Mouse (Mus musculus) monocyte, adult 2 months (primary cell): ENCODE measurements at regions not wholly inside any gene's neighbourhood (a gene's known extent, or its start where the extent isn't known, plus 50 kb on each side); places are given as distances from the start of the nearest gene placed in this dataset.
A peak's percentile ranks its signal among the peaks of the same experiment; 100 is the strongest.

ENCODE experiments used
- DNase-seq, 2 experiments: peaks; one replicate each; pipeline ENCODE4 v3.0.0; 2022; ENCODE audit warnings: low spot score in 2 of 2, low read depth in 1 of 2

DNA sequence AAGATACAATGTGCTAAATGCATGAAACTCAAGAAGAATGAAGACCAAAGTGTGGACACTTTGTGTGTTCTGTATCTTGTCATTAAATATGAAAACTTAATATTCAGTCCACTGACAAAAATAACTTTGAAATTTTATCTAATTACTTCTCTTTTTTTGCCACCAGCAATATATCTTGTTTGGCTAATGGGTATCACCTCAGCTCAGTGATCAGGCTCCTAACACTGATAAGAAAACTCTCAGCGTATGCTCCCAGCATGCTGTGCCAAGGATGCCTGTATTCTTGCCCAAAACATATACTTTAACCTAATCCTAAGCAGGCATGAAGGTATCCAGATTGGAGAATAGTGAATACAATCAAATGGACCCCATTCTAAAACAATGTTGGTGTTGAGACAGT, 53.3 kb upstream of the Ptpn12 start:
- DNase-seq: no peak

DNA sequence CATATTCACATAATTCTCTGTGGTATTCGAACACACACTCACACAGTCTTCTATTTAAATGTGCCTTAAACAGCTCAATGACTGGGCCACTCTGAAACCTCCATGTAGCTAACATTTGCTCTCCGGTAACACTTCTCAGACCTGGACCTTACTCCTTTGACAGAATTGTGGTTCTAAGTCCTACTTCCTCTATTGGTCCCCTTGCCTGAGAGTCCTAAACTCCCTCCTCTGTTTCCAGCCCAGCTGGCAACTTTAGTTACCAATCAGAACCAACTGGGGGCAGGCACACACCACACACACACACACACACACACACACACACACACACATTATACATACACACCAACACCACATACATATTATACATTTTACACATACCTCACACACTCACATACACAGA, 57.7 kb upstream of the Ptpn12 start:
- DNase-seq: no peak

DNA sequence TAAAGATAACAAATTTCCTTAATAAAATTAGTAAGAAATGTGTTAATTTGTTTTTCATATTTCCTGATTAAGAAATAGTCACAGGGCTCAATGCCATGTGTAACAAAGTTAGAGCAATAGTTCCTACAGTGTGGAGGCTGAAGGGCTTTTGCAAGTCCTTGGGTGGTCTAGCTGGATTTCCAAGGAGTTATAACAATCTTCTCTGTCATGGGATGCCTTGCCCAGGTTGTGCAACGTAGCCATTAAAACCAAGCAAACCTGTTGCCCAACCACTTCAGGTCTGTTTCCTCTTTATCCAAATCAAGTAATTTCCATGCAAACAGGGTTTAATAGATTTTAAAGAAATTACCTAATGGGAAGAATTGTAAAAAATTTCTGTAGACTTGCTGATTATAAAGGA, 59.8 kb upstream of the Ptpn12 start:
- no peak for DNase-seq

DNA sequence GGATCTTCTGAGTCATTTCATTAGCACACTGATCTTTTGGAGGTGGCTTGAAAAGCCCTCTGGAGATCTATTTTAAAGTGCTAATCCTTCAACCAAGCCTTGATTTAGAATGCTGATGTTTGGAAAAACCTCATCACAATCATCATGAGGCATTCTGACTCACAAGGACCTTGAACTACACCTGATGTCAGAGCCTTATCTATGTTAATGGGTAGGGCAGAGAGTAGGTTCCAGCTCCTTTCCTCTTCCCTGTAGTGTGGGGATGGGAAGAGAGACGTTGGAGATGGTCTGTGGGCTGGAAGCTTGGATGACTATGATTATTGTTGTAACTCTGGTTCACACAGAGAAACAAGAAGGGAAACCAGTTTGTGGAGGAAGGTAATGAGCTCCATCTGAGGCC, 63.0 kb upstream of the Gsap start:
- no peak for DNase-seq

- no peak for DNase-seq
These were observed 61.0 kb upstream of the Gsap start for GRCm38 (mm10) chr5:21125085-21125484.

GRCm38 (mm10) chr5:21131173-21131572, 54.9 kb upstream of the Gsap start:
- DNase-seq: peak; percentile 62 to 72

GRCm38 (mm10) chr5:21131943-21132342, 54.1 kb upstream of the Gsap start:
- peak; percentile 31 to 47 for DNase-seq

DNA sequence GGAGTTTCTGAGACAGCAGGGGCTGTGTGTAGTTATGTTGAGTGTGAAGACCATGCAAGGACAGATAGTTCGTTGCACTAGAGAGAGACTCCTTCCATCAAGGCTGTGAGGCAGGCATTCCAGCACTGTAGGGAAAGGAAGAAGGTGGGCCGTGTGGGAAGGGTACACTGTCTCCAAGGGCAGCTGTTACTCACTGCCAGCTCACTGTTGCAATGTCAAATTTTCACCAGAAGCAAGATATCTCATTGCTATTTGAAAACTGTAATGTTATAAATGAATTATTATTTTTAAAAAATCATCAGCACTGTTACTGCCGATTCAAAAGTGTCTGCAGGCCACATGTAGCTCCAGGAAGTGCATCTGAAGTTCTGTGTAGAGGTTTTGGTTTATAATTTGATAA, 50.6 kb upstream of the Gsap start:
- DNase-seq: no peak

DNA sequence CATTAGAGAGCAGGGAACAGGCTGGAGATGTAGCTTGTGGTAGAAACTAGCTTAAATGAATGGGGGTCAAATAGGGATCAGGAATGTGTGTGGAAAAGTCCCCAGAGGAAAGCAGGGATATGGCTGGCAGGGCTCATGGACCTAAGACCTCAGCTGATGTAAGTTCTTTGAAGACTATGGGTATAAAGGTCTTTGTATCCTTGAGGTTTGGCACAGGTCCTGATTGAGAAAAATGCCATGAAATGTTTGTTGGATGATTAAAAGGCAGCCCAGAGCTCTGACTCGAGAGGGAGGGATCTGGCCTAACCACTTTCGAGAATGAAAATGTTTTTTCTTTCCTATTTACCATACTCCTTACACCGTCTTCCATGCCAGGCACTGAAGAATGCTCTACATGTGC, 50.0 kb upstream of the Gsap start:
- DNase-seq: no peak
